Mouse (Mus musculus) cortical plate, adult 2 months (tissue): ENCODE data around the gene Cntnap5b.

Experiments
- CTCF ChIP-seq: fragments of 200-500 bp; IDR thresholded peaks from 2 replicates; pipeline ENCODE4 v1.5.1; 2011; ENCODE audit warnings: mild to moderate bottlenecking, control low read depth, low read length; ENCODE audit not compliant: insufficient read depth; ENCODE audit errors: extremely low read depth
- POLR2A ChIP-seq: fragments of 200-500 bp; IDR thresholded peaks from 2 replicates; pipeline ENCODE4 v1.6.1; 2011; ENCODE audit warnings: mild to moderate bottlenecking, low read length, control low read depth; ENCODE audit not compliant: insufficient read depth; ENCODE audit errors: extremely low read depth

- TF ChIP-seq CTCF = no peak
- TF ChIP-seq POLR2A = no peak
Observed at GRCm38 (mm10) chr1:100171566-100171965, 399.0 kb downstream of the Cntnap5b start.
